24 mouse cellular contexts compared by ENCODE assay signal in the genomic region with DNA sequence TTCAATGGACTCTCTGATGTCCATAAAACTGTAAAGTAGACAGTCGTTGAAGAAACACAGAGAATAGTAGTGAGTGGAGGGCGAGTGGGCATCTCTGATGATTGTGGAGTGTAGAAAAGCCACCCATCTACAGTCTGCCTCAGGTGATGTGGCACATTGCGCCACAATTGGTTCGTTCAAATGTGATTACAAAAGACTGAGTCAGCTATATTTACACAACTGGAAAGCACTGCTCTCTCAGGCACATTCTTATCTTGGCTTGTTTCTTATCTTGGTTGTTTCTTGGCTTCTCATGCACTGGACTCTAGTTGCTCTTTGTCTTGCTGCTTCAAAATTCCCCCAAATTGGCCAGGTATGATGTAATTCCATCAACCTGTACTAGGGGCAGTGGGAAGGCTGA. TPM values are rescaled to one million over a fixed set of nuclear protein-coding genes. Genes with fewer than 3 reads are reported as not detected.
A peak's percentile ranks its signal among the peaks of the same experiment; 100 is the strongest.
DNase-seq lines count a peak whose midpoint lies in the region; ATAC-seq and TF ChIP-seq lines count a peak whose summit lies in the region.
"Had no signal": no experiment of that assay in that cellular context is flagged by ENCODE, and none has a peak within 500 bp of the region (broad histone marks: within the 10 kb centered on the region; RNA-seq: fewer than 3 reads in every experiment).

No protein-coding gene starts in this region.

- no peaks in the 10 kb centered on the region for H3K9me3 ChIP-seq in liver, embryonic 13.5 days (replicated peaks)
- no peaks in the 10 kb centered on the region for H3K9me3 ChIP-seq in liver, postnatal 0 days (ENCODE audit: low read length)
- no peaks in the 10 kb centered on the region for H3K9me3 ChIP-seq in intestine, postnatal 0 days (ENCODE audit: control insufficient read depth)
- H3K9me3 ChIP-seq: embryonic facial prominence, embryonic 15.5 days; forebrain, embryonic 10.5 days; heart, embryonic 10.5 days; limb, embryonic 15.5 days; midbrain, embryonic 15.5 days had no signal

- no peak overlapping the region for H3K4me2 ChIP-seq in liver, embryonic 13.5 days
- no peak overlapping the region for H3K4me2 ChIP-seq in liver, postnatal 0 days (ENCODE audit: low read depth, low read length)
- H3K4me2 ChIP-seq in intestine, postnatal 0 days (replicated peaks; ENCODE audit: low read depth): no peak overlapping the region
- H3K4me2 ChIP-seq: embryonic facial prominence, embryonic 15.5 days; hindbrain, embryonic 14.5 days; limb, embryonic 15.5 days; midbrain, embryonic 15.5 days had no signal

- TF ChIP-seq CTCF in liver, postnatal 0 days (IDR thresholded peaks at IDR 0.05; ENCODE audit: low read depth): no peak
- TF ChIP-seq CTCF in intestine, postnatal 0 days (IDR thresholded peaks at IDR 0.05; ENCODE audit: low read depth): no peak
- no peak for TF ChIP-seq CTCF in small intestine, adult 2 months (IDR thresholded peaks at IDR 0.05; ENCODE audit: extremely low read depth, insufficient read length, insufficient replicate concordance, low read depth, low read length)

- H3K4me3 ChIP-seq in liver, embryonic 13.5 days (replicated peaks): no peak overlapping the region
- H3K4me3 ChIP-seq in liver, postnatal 0 days (ENCODE audit: low read depth, low read length): no peak overlapping the region
- no peak overlapping the region for H3K4me3 ChIP-seq in intestine, postnatal 0 days (ENCODE audit: low read depth, low read length)
- H3K4me3 ChIP-seq in small intestine, adult 2 months (ENCODE audit: low read depth, low read length): no peak overlapping the region
- H3K4me3 ChIP-seq: embryonic facial prominence, embryonic 15.5 days; forebrain, embryonic 10.5 days; heart, embryonic 10.5 days; layer of hippocampus, adult 2 months; limb, embryonic 15.5 days; midbrain, embryonic 15.5 days had no signal

- peaks cover 39% of the 10 kb centered on the region for H3K4me1 ChIP-seq in liver, embryonic 13.5 days (replicated peaks)
- peaks cover 26% of the 10 kb centered on the region for H3K4me1 ChIP-seq in liver, postnatal 0 days (ENCODE audit: insufficient read depth)
- no peaks in the 10 kb centered on the region for H3K4me1 ChIP-seq in intestine, postnatal 0 days (replicated peaks; ENCODE audit: control insufficient read depth, insufficient read depth, low read length)
- H3K4me1 ChIP-seq in small intestine, adult 2 months (ENCODE audit: control insufficient read depth, insufficient read depth, insufficient read length, low read length): peaks cover 8% of the 10 kb centered on the region

- H3K9ac ChIP-seq in liver, embryonic 13.5 days: no peak overlapping the region
- H3K9ac ChIP-seq in liver, postnatal 0 days (replicated peaks): no peak overlapping the region
- H3K9ac ChIP-seq in intestine, postnatal 0 days (ENCODE audit: low read depth, low read length): no peak overlapping the region
- H3K9ac ChIP-seq: embryonic facial prominence, embryonic 15.5 days; hindbrain, embryonic 14.5 days; limb, embryonic 15.5 days; midbrain, embryonic 15.5 days had no signal

- no peak for TF ChIP-seq POLR2A in small intestine, adult 2 months (IDR thresholded peaks at IDR 0.05; ENCODE audit: low read depth, low read length)

- DNase-seq in liver, embryonic 13.5 days: no peak
- no peak for DNase-seq in liver, postnatal 0 days
- peak; percentile 55 for DNase-seq in CD4-positive helper T cell, adult 2 months (ENCODE audit: low read depth, low spot score)
- no peak for DNase-seq in kidney, postnatal 25 days
- DNase-seq in frontal cortex, postnatal 25 days (ENCODE audit: low spot score in 2 of 2): no peak
- DNase-seq: B cell, adult 2 months; cerebellum, adult 9-10 months; gastrocnemius, postnatal 10 days; heart, postnatal 10 days; kidney, adult 11 months; thymus, postnatal 25 days had no signal

- H3K36me3 ChIP-seq in liver, embryonic 13.5 days: no peaks in the 10 kb centered on the region
- H3K36me3 ChIP-seq in liver, postnatal 0 days (replicated peaks; ENCODE audit: insufficient read depth, low read length): no peaks in the 10 kb centered on the region
- H3K36me3 ChIP-seq in intestine, postnatal 0 days (ENCODE audit: control insufficient read depth, insufficient read depth): no peaks in the 10 kb centered on the region
- H3K36me3 ChIP-seq in small intestine, adult 2 months (ENCODE audit: control insufficient read depth, insufficient read depth, low read length): no peaks in the 10 kb centered on the region
- H3K36me3 ChIP-seq: embryonic facial prominence, embryonic 15.5 days; forebrain, embryonic 10.5 days; G1E; heart, embryonic 10.5 days; limb, embryonic 15.5 days; midbrain, embryonic 15.5 days had no signal

- no peak for TF ChIP-seq EP300 in liver, postnatal 0 days (IDR thresholded peaks at IDR 0.05; ENCODE audit: low read depth)

- peak overlapping the region; percentile 9; the same call in 1 of the 2 replicates for H3K27ac ChIP-seq in liver, embryonic 13.5 days
- H3K27ac ChIP-seq in liver, postnatal 0 days (ENCODE audit: low read depth): no peak overlapping the region
- peak overlapping the region; percentile 35 for H3K27ac ChIP-seq in intestine, postnatal 0 days (ENCODE audit: low read depth, low read length)
- peak overlapping the region; percentile 47; the same call in 1 of the 2 replicates for H3K27ac ChIP-seq in small intestine, adult 2 months (ENCODE audit: insufficient read depth, low read depth, low read length)
- H3K27ac ChIP-seq: embryonic facial prominence, embryonic 15.5 days; forebrain, embryonic 10.5 days; heart, embryonic 10.5 days; hindbrain, embryonic 14.5 days; kidney, postnatal 0 days; layer of hippocampus, adult 2 months; limb, embryonic 15.5 days; midbrain, embryonic 15.5 days had no signal

- 33% methylated on average over 4 of the region's 4 CpGs for WGBS in liver, embryonic 13.5 days (ENCODE audit: insufficient replicate concordance)
- WGBS in liver, postnatal 0 days (ENCODE audit: insufficient replicate concordance): 38% methylated on average over 4 of the region's 4 CpGs
- 47% methylated on average over 4 of the region's 4 CpGs for WGBS in intestine, postnatal 0 days
- 25% methylated on average over 4 of the region's 4 CpGs for WGBS in small intestine, adult 2 months

- ATAC-seq in liver, embryonic 13.5 days (ENCODE audit: low read depth): no peak
- no peak for ATAC-seq in liver, postnatal 0 days
- ATAC-seq in intestine, postnatal 0 days: peak; percentile 46
- ATAC-seq: midbrain, embryonic 15.5 days had no signal

- no peaks in the 10 kb centered on the region for H3K27me3 ChIP-seq in liver, embryonic 13.5 days
- 0 out of 2 replicates have a peak, but pooled peaks cover 12% of the 10 kb centered on the region for H3K27me3 ChIP-seq in liver, postnatal 0 days (ENCODE audit: insufficient read depth, low read length)
- no peaks in the 10 kb centered on the region for H3K27me3 ChIP-seq in intestine, postnatal 0 days (replicated peaks; ENCODE audit: control insufficient read depth, insufficient read depth, low read length)
- no peaks in the 10 kb centered on the region for H3K27me3 ChIP-seq in small intestine, adult 2 months (ENCODE audit: control insufficient read depth, insufficient read depth, low read length)
- H3K27me3 ChIP-seq: embryonic facial prominence, embryonic 15.5 days; limb, embryonic 15.5 days; midbrain, embryonic 15.5 days had no signal

RNA-seq across cellular contexts. Expression of a gene that starts 9.4 kb away (rescaled TPM):
- polyA plus RNA-seq in liver, embryonic 13.5 days (2015; fragmentation: Nextera tagmentation; extraction: Ambion mirVana): 0.09 TPM in 1 of 2 replicates, not detected in the other
- polyA plus RNA-seq in liver, postnatal 0 days (2015; fragmentation: Nextera tagmentation; extraction: Ambion mirVana): 0.32 and 0.39 TPM in 2 replicates
- 0.35 and 0.80 TPM in 2 replicates for polyA plus RNA-seq in intestine, postnatal 0 days (2015; fragmentation: Nextera tagmentation; extraction: Ambion mirVana)
- 0.25 TPM in 1 of 2 replicates, not detected in the other for polyA plus RNA-seq in small intestine, adult 2 months (2012; rRNA removed)
- polyA plus RNA-seq: embryonic facial prominence, embryonic 15.5 days; forebrain, embryonic 10.5 days; G1E; heart, embryonic 10.5 days; hindbrain, embryonic 14.5 days; kidney, postnatal 0 days; midbrain, embryonic 15.5 days had no signal

RNA-seq across cellular contexts. Expression of a gene that starts 9.5 kb away (rescaled TPM):
- 0.20 TPM in 1 of 2 replicates, not detected in the other for polyA plus RNA-seq in liver, embryonic 13.5 days (2015; fragmentation: Nextera tagmentation; extraction: Ambion mirVana)
- polyA plus RNA-seq in liver, postnatal 0 days (2015; fragmentation: Nextera tagmentation; extraction: Ambion mirVana): not detected in 2 replicates
- polyA plus RNA-seq in intestine, postnatal 0 days (2015; fragmentation: Nextera tagmentation; extraction: Ambion mirVana): 0.25 TPM in 1 of 2 replicates, not detected in the other
- 0.46 TPM in 1 of 2 replicates, not detected in the other for polyA plus RNA-seq in small intestine, adult 2 months (2012; rRNA removed)
- polyA plus RNA-seq: embryonic facial prominence, embryonic 15.5 days; forebrain, embryonic 10.5 days; G1E; heart, embryonic 10.5 days; hindbrain, embryonic 14.5 days; kidney, postnatal 0 days; limb, embryonic 15.5 days; lung, embryonic 16.5 days; midbrain, embryonic 15.5 days; stomach, embryonic 14.5 days had no signal

RNA-seq across cellular contexts. Expression of a gene that starts 46.6 kb away (rescaled TPM):
- polyA plus RNA-seq in liver, embryonic 13.5 days (2015; fragmentation: Nextera tagmentation; extraction: Ambion mirVana): 0.08 and 0.10 TPM in 2 replicates
- 0.64 and 1.1 TPM in 2 replicates for polyA plus RNA-seq in liver, postnatal 0 days (2015; fragmentation: Nextera tagmentation; extraction: Ambion mirVana)
- 0.21 and 0.27 TPM in 2 replicates for polyA plus RNA-seq in intestine, postnatal 0 days (2015; fragmentation: Nextera tagmentation; extraction: Ambion mirVana)
- polyA plus RNA-seq in small intestine, adult 2 months (2012; rRNA removed): not detected in 2 replicates
- polyA plus RNA-seq: forebrain, embryonic 10.5 days; G1E; limb, embryonic 15.5 days; stomach, embryonic 14.5 days had no signal

RNA-seq across cellular contexts. Expression of a gene that starts 51.8 kb away (rescaled TPM):
- polyA plus RNA-seq in liver, embryonic 13.5 days (2015; fragmentation: Nextera tagmentation; extraction: Ambion mirVana): 0.09 and 0.16 TPM in 2 replicates
- polyA plus RNA-seq in liver, postnatal 0 days (2015; fragmentation: Nextera tagmentation; extraction: Ambion mirVana): 0.11 and 0.27 TPM in 2 replicates
- 0.18 and 0.21 TPM in 2 replicates for polyA plus RNA-seq in intestine, postnatal 0 days (2015; fragmentation: Nextera tagmentation; extraction: Ambion mirVana)
- 0.03 TPM in 1 of 2 replicates, not detected in the other for polyA plus RNA-seq in small intestine, adult 2 months (2012; rRNA removed)
- polyA plus RNA-seq: forebrain, embryonic 10.5 days; G1E; heart, embryonic 10.5 days; hindbrain, embryonic 14.5 days; limb, embryonic 15.5 days; midbrain, embryonic 15.5 days; stomach, embryonic 14.5 days had no signal

RNA-seq across cellular contexts. Expression of a gene that starts 55.4 kb away (rescaled TPM):
- 6.9 and 7.6 TPM in 2 replicates for polyA plus RNA-seq in liver, embryonic 13.5 days (2015; fragmentation: Nextera tagmentation; extraction: Ambion mirVana)
- polyA plus RNA-seq in liver, postnatal 0 days (2015; fragmentation: Nextera tagmentation; extraction: Ambion mirVana): 10.5 and 11.9 TPM in 2 replicates
- 1.2 and 1.4 TPM in 2 replicates for polyA plus RNA-seq in intestine, postnatal 0 days (2015; fragmentation: Nextera tagmentation; extraction: Ambion mirVana)
- polyA plus RNA-seq in small intestine, adult 2 months (2012; rRNA removed): 0.52 and 0.74 TPM in 2 replicates
- polyA plus RNA-seq: G1E had no signal
